Mouse (Mus musculus) heart, embryonic 14.5 days (tissue): ENCODE results near the gene Kcna2. TPM values are rescaled to one million over a fixed set of nuclear protein-coding genes. Genes with fewer than 3 reads are reported as not detected.
A peak's percentile ranks its signal among the peaks of the same experiment; 100 is the strongest.

ENCODE experiments used
- ATAC-seq: fragments of 200-750 bp; cut with Nextera tagmentation; 2 replicates; pipeline ENCODE4 v1.8.0; 2017; ENCODE audit warnings: low read depth, moderate TSS enrichment; ENCODE audit not compliant: insufficient number of reproducible peaks, insufficient read depth, low FRiP score
- H3K27ac ChIP-seq, 2 experiments: fragments of 200-500 bp in 1 of 2; fragments of 300-500 bp in 1 of 2; sonication (generic) in 1 of 2; replicated peaks in 1 of 2; 2 replicates each; pipeline ENCODE4 v1.5.1; 2012 to 2014; ENCODE audit warnings: low read depth in 2 of 2, low read length in 2 of 2, control low read depth in 1 of 2, mild to moderate bottlenecking in 1 of 2, mixed read lengths in 1 of 2; ENCODE audit not compliant: control insufficient read depth in 1 of 2, insufficient read depth in 1 of 2
- H3K27me3 ChIP-seq: fragments of 300-500 bp; sonication (generic); 2 replicates; pipeline ENCODE4 v1.6.1; 2014; ENCODE audit warnings: mild to moderate bottlenecking, low read length, control low read depth; ENCODE audit not compliant: control insufficient read depth, insufficient read depth
- H3K36me3 ChIP-seq: fragments of 300-500 bp; sonication (generic); 2 replicates; pipeline ENCODE4 v1.6.1; 2014; ENCODE audit warnings: mild to moderate bottlenecking, control low read depth, low read length, mixed read lengths; ENCODE audit not compliant: control insufficient read depth, insufficient read depth
- H3K4me1 ChIP-seq, 2 experiments: fragments of 200-500 bp in 1 of 2; fragments of 300-500 bp in 1 of 2; sonication (generic) in 1 of 2; 2 replicates each; pipeline ENCODE4 v1.6.1; 2012 to 2014; ENCODE audit warnings: low read length in 2 of 2, control low read depth in 1 of 2, mixed read lengths in 1 of 2; ENCODE audit not compliant: control insufficient read depth in 2 of 2, insufficient read depth in 2 of 2
- H3K4me2 ChIP-seq: fragments of 300-500 bp; sonication (generic); 2 replicates; pipeline ENCODE4 v1.6.1; 2014; ENCODE audit warnings: mild to moderate bottlenecking, low read length
- H3K4me3 ChIP-seq, 2 experiments: fragments of 200-500 bp in 1 of 2; fragments of 300-500 bp in 1 of 2; sonication (generic) in 1 of 2; 2 replicates each; pipeline ENCODE4 v1.5.1; 2012 to 2014; ENCODE audit warnings: low read length in 2 of 2, mild to moderate bottlenecking in 2 of 2, control low read depth in 1 of 2, low read depth in 1 of 2, moderate library complexity in 1 of 2; ENCODE audit not compliant: control insufficient read depth in 1 of 2, insufficient read depth in 1 of 2
- H3K9ac ChIP-seq: fragments of 300-500 bp; sonication (generic); 2 replicates; pipeline ENCODE4 v1.6.1; 2014; ENCODE audit warnings: mild to moderate bottlenecking, low read length
- H3K9me3 ChIP-seq: fragments of 300-500 bp; sonication (generic); 2 replicates; pipeline ENCODE4 v1.6.1; 2016; ENCODE audit warnings: low read length, control low read depth; ENCODE audit not compliant: control insufficient read depth
- WGBS: fragments of 180-500 bp; shearing (Covaris S2); extraction: QIAGEN DNeasy Blood & Tissue Kit; methylation state at CpG from one replicate; pipeline ENCODE4 v1.1.7; 2014; 5-methylcytosine and 5-hydroxymethylcytosine counted together
- polyA plus RNA-seq: library from polyadenylated mRNA; unstranded; fragments of >200 nt; fragmentation: Nextera tagmentation; extraction: Ambion mirVana; gene quantifications from 2 replicates; pipeline ENCODE4 v1.2.1, GENCODE M21; 2014

The Kcna2 gene
- polyA plus RNA-seq, 1 experiment from 2014 or later = 0.05 TPM

DNA sequence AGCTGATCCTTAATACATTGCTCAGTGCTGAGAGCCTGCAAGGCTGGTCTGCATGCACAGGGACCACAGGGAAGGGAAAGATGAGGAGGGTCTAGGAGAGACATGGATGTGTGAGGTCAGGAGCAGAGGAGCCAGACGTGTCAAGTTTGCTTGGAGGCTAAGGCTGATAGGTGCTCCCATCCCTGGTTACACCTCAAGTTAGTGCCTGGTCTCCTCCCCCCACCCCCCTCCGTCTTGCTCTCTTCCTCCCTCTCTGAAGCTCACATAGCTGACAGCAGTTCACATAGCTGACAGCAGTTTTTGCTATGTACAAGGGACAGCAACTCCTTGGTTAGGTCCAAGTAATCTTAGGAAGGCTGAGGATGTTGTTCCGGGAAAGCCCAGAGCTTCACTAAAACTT lies 11.5 kb upstream of the Kcna2 start:
- Histone ChIP-seq H3K9ac (no peak overlapping the region), H3K36me3 (no peaks in the 10 kb centered on the region), H3K27ac (no peak overlapping the region), H3K27me3 (0 out of 2 replicates have a peak, but pooled peaks cover under 1% of the 10 kb centered on the region), H3K4me3 (no peak overlapping the region), H3K9me3 (no peaks in the 10 kb centered on the region), H3K4me1 (no peaks in the 10 kb centered on the region), H3K4me2 (no peak overlapping the region)
- WGBS = 42% methylated on average over 3 of the region's 3 CpGs
- ATAC-seq = no peak

DNA sequence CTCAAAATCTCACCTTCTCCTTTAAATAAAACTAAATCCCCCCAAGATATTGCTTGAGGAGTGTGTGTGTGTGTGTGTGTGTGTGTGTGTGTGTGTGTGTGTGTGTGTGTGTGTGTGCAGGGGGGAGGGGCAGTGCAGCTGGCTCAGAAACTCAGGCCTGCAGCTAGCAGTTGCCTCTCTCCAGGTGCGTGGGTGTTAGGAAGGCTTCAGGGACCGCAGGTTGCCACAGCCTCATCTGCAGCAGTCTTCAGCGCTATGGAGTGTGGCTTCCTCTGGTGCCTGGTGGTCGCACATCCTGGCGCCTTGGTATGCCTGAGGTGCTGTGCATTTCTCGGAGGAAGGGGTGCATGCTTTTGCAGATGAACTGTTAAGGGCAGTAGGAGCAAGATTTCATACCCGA lies 10.9 kb upstream of the Kcna2 start:
- 66% methylated on average over 7 of the region's 7 CpGs for WGBS
- H3K27ac ChIP-seq = no peak overlapping the region
- no peak for ATAC-seq

DNA sequence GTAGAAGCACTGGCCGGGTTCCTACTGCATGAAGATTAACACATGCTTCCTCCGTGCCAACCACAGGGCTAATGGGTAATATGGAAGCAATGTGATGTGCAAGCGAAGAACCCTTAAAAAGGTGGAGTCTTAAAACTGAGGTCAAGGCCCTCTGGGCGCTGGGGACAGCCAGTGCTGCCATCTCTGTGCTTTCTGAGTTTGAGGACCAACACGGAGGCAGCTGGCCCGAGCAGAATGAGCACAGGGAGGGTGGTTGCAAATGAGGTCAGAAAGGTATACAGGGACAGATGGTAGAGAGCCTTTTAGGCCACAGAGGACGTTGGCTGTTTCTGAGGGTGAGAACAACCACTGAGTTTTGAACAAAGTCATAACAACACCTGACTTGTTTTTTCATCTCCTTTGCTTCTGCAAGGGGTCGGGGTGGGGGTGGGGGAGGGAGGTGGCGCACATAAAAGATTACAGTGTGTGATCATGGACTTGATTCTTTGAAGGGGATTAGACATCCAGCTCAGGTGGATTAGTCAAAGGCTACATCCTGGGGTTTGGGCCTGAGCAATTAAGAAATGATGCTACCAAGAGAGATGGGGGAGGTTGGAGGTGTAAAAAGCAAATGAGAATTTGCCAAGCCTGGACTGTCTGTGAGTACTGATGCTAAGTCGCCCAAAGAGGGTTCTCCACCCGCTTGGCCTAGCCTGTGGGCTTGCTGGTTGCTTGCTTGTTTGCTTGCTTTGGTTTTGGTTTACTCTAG lies 10.4 kb upstream of the Kcna2 start:
- Histone ChIP-seq H3K4me3 (no peak overlapping the region), H3K9ac (no peak overlapping the region), H3K4me2 (no peak overlapping the region), H3K36me3 (no peaks in the 10 kb centered on the region), H3K4me1 (no peaks in the 10 kb centered on the region), H3K9me3 (no peaks in the 10 kb centered on the region), H3K27me3 (0 out of 2 replicates have a peak, but pooled peaks cover 3% of the 10 kb centered on the region), H3K27ac (no peak overlapping the region)
- 51% methylated on average over 11 of the region's 11 CpGs for WGBS
- no peak for ATAC-seq

More for the DNA sequence above, 10.9 kb upstream of the Kcna2 start:
- Histone ChIP-seq H3K4me2 (no peak overlapping the region), H3K9ac (no peak overlapping the region), H3K36me3 (no peaks in the 10 kb centered on the region), H3K9me3 (no peaks in the 10 kb centered on the region), H3K27me3 (0 out of 2 replicates have a peak, but pooled peaks cover 3% of the 10 kb centered on the region), H3K4me3 (no peak overlapping the region), H3K4me1 (no peaks in the 10 kb centered on the region)

DNA sequence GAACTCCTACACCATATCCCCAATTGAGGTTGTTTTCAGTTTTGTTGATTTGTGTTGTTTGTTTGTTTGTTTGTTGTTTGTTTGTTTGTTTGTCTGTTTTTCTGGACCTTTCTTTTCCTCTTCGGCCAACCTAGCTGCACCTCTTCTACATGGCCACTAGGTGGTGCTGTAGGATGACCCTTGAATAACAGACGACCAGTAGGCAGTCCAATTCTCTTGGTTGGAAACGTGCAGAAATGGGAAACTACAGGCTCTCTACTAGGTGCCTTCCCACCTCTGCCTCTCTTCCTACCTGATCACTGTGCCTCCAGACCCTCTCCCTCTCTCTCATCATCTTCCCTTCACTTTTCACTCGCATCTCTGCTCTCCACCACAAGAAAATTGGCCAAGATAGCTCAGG lies 6.9 kb upstream of the Kcna2 start:
- ATAC-seq = no peak
- Histone ChIP-seq H3K9ac (no peak overlapping the region), H3K4me1 (no peaks in the 10 kb centered on the region), H3K27ac (no peak overlapping the region), H3K36me3 (no peaks in the 10 kb centered on the region), H3K4me2 (no peak overlapping the region), H3K4me3 (no peak overlapping the region), H3K9me3 (no peaks in the 10 kb centered on the region), H3K27me3 (peaks cover 5% of the 10 kb centered on the region; the same call in 1 of the 2 replicates)
- WGBS = 6% methylated on average over 4 of the region's 4 CpGs

DNA sequence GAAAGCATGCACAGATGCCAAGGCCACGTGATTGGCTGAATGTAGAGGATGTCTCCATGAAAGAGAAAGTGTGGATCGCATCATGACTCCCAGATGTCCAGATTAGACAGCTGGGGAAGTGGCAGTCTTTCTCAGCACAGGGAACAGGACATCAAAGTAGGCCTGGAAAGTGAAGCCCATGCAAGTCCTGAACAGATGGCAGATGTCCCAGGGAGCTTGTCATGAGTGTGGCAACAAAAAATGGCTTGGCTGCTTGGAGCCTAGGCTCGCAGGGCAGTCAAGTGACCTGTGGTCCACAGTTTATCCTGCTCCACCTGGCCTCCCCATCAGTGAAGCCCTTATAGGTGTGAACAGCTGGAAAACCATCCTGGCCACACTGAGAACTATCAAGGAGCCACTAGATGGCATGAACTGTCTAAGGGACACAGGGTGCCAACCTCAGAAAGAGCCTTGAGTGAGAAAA lies 4.6 kb upstream of the Kcna2 start:
- Histone ChIP-seq H3K9me3 (no peaks in the 10 kb centered on the region), H3K27me3 (peaks cover 28% of the 10 kb centered on the region)
- WGBS = 63% methylated on average over 3 of the region's 3 CpGs

DNA sequence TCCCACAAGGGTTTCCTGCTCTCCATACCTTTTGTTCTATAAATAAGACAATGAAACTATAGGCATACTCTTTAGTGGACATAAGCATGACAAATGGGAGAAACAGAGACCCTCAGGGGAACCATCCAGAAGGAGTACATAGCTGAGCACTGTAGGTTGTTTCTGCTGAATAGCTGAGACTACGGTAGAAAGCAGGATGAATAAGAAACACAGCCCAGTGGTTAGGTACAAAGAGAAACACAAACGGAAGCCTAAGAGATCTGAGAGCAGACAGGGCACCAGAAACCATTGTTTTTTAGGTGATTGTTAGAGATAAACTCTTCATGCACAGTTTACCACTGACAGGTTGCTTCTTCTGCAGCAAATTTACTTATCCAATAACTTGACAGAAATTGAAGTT lies 1.1 kb upstream of the Kcna2 start:
- Histone ChIP-seq H3K4me1 (peaks cover 4 to 11% of the 10 kb centered on the region in 2 experiments; a peak in 3 of 4 replicates), H3K9ac (no peak overlapping the region), H3K27me3 (peaks cover 57% of the 10 kb centered on the region), H3K4me3 (no peak overlapping the region), H3K9me3 (no peaks in the 10 kb centered on the region), H3K36me3 (no peaks in the 10 kb centered on the region), H3K27ac (no peak overlapping the region), H3K4me2 (no peak overlapping the region)
- no peak for ATAC-seq
- WGBS = 42% methylated on average over 2 of the region's 2 CpGs

More for the DNA sequence above, 4.6 kb upstream of the Kcna2 start:
- H3K4me1 ChIP-seq = peaks cover 3 to 7% of the 10 kb centered on the region in 2 experiments; a peak in 2 of 4 replicates
- no peak overlapping the region for H3K4me3 ChIP-seq
- H3K9ac ChIP-seq = no peak overlapping the region
- H3K36me3 ChIP-seq = no peaks in the 10 kb centered on the region
- H3K4me2 ChIP-seq = no peak overlapping the region
- no peak overlapping the region for H3K27ac ChIP-seq
- ATAC-seq = no peak

DNA sequence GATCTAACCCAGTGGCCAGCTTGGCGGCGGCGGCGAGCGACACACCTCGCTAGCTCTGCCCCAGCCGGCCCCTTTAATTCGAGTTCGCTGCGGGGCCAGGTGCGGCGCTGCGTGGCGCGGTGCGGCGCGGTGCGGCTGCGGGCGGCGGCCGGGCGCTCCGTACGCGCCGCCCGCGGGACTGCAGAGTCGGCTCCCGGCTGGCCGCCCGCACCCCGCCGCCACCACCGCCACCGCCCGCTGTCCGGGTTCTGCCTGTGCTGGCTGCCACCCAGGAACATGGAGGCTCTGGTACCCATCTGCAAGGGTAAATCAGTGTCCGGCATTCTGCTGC lies 475 bp downstream of the Kcna2 start:
- Histone ChIP-seq H3K9me3 (no peaks in the 10 kb centered on the region), H3K27me3 (peaks cover 62% of the 10 kb centered on the region), H3K27ac (no peak overlapping the region), H3K9ac (peak overlapping the region; percentile 68; the same call in 1 of the 2 replicates), H3K4me2 (peak overlapping the region; percentile 99), H3K36me3 (no peaks in the 10 kb centered on the region), H3K4me1 (peaks cover 4 to 11% of the 10 kb centered on the region in 2 experiments; a peak in 3 of 4 replicates), H3K4me3 (peak overlapping the region; percentile 50 to 53)
- WGBS = under 1% methylated on average over 41 of the region's 41 CpGs
- ATAC-seq = no peak
